Comparison of ENCODE assay signal across 27 mouse cellular contexts in genomic region chr13:30027841-30028240, GRCm38 (mm10).
"Had no signal": no experiment of that assay in that cellular context is flagged by ENCODE, and none has a peak within 500 bp of the region (broad histone marks: within the 10 kb centered on the region; RNA-seq: fewer than 3 reads in every experiment).

No protein-coding gene starts in this region.

- H3K9ac ChIP-seq: heart, embryonic 13.5 days; heart, embryonic 15.5 days; hindbrain, embryonic 12.5 days; hindbrain, embryonic 14.5 days; kidney, embryonic 15.5 days; limb, embryonic 13.5 days; limb, embryonic 15.5 days; liver, embryonic 12.5 days; liver, embryonic 14.5 days had no signal

- H3K4me3 ChIP-seq: gastrocnemius, adult 2 months; heart, adult 2 months; heart, embryonic 13.5 days; heart, embryonic 15.5 days; hindbrain, embryonic 10.5 days; hindbrain, embryonic 12.5 days; kidney, embryonic 15.5 days; limb, embryonic 13.5 days; limb, embryonic 15.5 days; liver, embryonic 12.5 days had no signal

- DNase-seq: gastrocnemius, adult 2 months; gastrocnemius, postnatal 10 days; gastrocnemius, postnatal 25 days; heart, adult 2 months; heart, postnatal 4 days; kidney, adult 11 months; kidney, adult 2 months; kidney, adult 9 months; kidney, postnatal 14 days; kidney, postnatal 36 days; layer of hippocampus, adult 9-11 months; layer of hippocampus, postnatal 36 days; left cerebral cortex, postnatal 4 days had no signal

- H3K27me3 ChIP-seq: heart, embryonic 13.5 days; heart, embryonic 15.5 days; hindbrain, embryonic 12.5 days; kidney, embryonic 15.5 days; limb, embryonic 13.5 days; limb, embryonic 15.5 days; liver, embryonic 12.5 days had no signal

- H3K27ac ChIP-seq: gastrocnemius, adult 2 months; heart, adult 2 months; heart, embryonic 13.5 days; heart, embryonic 15.5 days; hindbrain, embryonic 10.5 days; hindbrain, embryonic 12.5 days; hindbrain, embryonic 14.5 days; kidney, embryonic 15.5 days; kidney, postnatal 0 days; limb, embryonic 13.5 days; limb, embryonic 15.5 days; liver, embryonic 12.5 days; liver, embryonic 14.5 days had no signal

- ATAC-seq: hindbrain, embryonic 16.5 days; intestine, embryonic 16.5 days; liver, embryonic 12.5 days had no signal

- H3K4me2 ChIP-seq: heart, embryonic 11.5 days; heart, embryonic 13.5 days; heart, embryonic 15.5 days; hindbrain, embryonic 12.5 days; hindbrain, embryonic 14.5 days; kidney, embryonic 15.5 days; limb, embryonic 13.5 days; limb, embryonic 15.5 days; liver, embryonic 12.5 days had no signal

- H3K36me3 ChIP-seq: heart, embryonic 13.5 days; heart, embryonic 15.5 days; hindbrain, embryonic 10.5 days; hindbrain, embryonic 12.5 days; kidney, embryonic 15.5 days; limb, embryonic 13.5 days; limb, embryonic 15.5 days; liver, embryonic 12.5 days had no signal

- H3K9me3 ChIP-seq: heart, embryonic 13.5 days; heart, embryonic 15.5 days; hindbrain, embryonic 12.5 days; limb, embryonic 15.5 days; liver, embryonic 12.5 days had no signal

- H3K4me1 ChIP-seq: heart, embryonic 15.5 days; hindbrain, embryonic 10.5 days; hindbrain, embryonic 12.5 days; kidney, embryonic 15.5 days; limb, embryonic 15.5 days; liver, embryonic 12.5 days had no signal
